Mouse (Mus musculus) liver, postnatal 0 days (tissue): ENCODE measurements around the gene Gm9573.

Source experiments
- CTCF ChIP-seq: sonication (generic); IDR thresholded peaks from 2 replicates; pipeline ENCODE4 v1.5.1; 2016; ENCODE audit warnings: antibody characterized with exemption, low read depth
- EP300 ChIP-seq: IDR thresholded peaks from 2 replicates; pipeline ENCODE4 v1.6.1; 2016; ENCODE audit warnings: antibody characterized with exemption, low read depth, mild to moderate bottlenecking

DNA sequence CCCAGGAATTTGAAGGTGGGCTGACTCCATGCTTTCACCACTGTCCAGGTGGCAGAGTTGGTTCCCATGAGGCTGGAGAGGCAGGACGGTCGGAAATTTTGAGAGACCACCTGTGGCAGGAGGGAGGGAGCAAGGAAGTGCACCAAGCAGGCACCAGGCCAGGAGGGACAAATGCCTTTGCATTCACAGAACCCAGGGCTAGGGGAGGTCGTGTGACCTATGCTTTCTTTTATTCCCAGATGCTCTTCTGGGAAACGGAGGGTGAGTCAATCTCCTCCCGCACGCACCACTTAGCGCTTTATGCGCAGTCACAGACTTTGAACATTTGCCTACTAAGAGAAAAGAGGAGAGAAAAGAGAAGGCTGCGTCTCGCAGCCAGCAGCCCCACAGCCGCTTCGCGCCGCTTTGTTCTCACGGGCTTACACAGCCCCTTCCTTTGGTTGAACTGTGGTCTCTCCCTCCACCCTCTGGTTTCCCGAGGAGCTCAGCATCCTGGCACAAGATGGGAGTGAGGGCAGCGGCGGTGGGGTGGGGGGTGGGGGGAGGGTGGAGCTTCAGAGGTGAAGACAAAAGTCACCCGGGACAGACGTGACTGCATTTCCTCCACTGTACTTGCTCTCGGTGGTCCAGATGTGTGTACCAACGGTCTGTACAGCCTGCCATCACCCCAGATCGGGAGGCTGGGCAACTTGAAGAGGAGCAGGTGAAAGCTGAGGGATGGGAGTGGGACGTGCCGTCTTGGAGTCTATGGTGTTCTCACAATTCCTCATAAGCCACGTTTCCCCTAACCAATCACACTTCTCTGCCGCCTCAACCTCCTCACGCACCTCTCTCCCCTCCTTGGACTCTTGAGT is 57.1 kb downstream of the Gm9573 start:
- no peak for TF ChIP-seq CTCF
- no peak for TF ChIP-seq EP300
